In the genomic region with DNA sequence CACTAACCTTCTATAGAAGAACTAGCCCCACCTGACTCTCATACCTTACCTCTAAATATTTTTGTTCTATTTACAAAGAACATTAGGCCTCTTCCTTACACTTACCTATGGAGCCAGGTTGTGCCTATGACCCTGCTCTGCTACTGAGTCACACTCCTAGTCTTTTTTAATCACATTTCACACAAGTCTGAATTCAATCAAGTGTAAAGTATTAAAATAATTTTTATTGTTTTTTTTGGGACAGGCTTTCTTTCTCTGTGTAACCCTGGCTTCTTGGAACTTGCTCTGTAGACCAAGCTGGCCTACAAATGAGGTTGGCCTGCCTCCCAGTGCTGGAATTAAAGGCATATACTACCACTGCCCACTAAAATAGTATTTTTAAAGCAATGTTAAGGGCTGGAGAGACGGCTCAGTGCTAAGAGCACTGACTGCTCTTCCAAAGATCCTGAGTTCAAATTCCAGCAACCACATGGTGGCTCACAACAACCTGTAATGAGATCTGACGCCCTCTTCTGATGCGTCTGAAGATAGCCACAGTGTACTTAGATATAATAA, we compare ENCODE assay signal across 14 mouse cellular contexts. TPM values are rescaled to one million over a fixed set of nuclear protein-coding genes. Genes with fewer than 3 reads are reported as not detected.
A peak's percentile ranks its signal among the peaks of the same experiment; 100 is the strongest.
DNase-seq lines count a peak whose midpoint lies in the region; ATAC-seq and TF ChIP-seq lines count a peak whose summit lies in the region.
"Had no signal": no experiment of that assay in that cellular context is flagged by ENCODE, and none has a peak within 500 bp of the region (broad histone marks: within the 10 kb centered on the region; RNA-seq: fewer than 3 reads in every experiment).

No protein-coding gene starts in this region.

- intact Hi-C loops in gastrocnemius, adult 2 months (cut with DNase I), result no loop called here

- H3K4me1 ChIP-seq in kidney, embryonic 14.5 days (ENCODE audit: control insufficient read depth, insufficient read depth, low read length), result peaks cover 5% of the 10 kb centered on the region; the same call in 1 of the 2 replicates

- DNase-seq in gastrocnemius, adult 2 months, result peak; percentile 31
- DNase-seq in gastrocnemius, postnatal 25 days, result no peak
- DNase-seq in kidney, adult 9 months, result peak; percentile 25
- peak; percentile 44 to 55 for DNase-seq in right cerebral cortex, postnatal 10 days (ENCODE audit: low spot score in 2 of 2)
- no peak for DNase-seq in right cerebral cortex, postnatal 25 days
- DNase-seq in kidney, postnatal 36 days, result peak; percentile 25 to 59
- DNase-seq: thymus, postnatal 14 days had no signal

- WGBS in kidney, embryonic 14.5 days, result 96% methylated on average over 3 of the region's 3 CpGs

- H3K9me3 ChIP-seq in kidney, embryonic 14.5 days (ENCODE audit: control insufficient read depth, low read length), result no peaks in the 10 kb centered on the region

- TF ChIP-seq CTCF in gastrocnemius, adult 2 months (IDR thresholded peaks at IDR 0.05), result no peak

- H3K36me3 ChIP-seq in kidney, embryonic 14.5 days (ENCODE audit: control insufficient read depth, insufficient read depth, low read length), result no peaks in the 10 kb centered on the region

- H3K9ac ChIP-seq in kidney, embryonic 14.5 days (ENCODE audit: low read depth, low read length), result no peak overlapping the region

- H3K27ac ChIP-seq in gastrocnemius, adult 2 months, result no peak overlapping the region; the same call in 1 of the 2 replicates
- H3K27ac ChIP-seq in kidney, embryonic 14.5 days (ENCODE audit: low read depth, low read length), result no peak overlapping the region

- H3K4me2 ChIP-seq in kidney, embryonic 14.5 days (replicated peaks; ENCODE audit: low read depth, low read length), result no peak overlapping the region
- H3K4me2 ChIP-seq: liver, embryonic 11.5 days had no signal

- ATAC-seq in kidney, embryonic 14.5 days (ENCODE audit: low FRiP score, low TSS enrichment), result no peak
- ATAC-seq in megakaryocyte-erythroid progenitor cell, adult 5-6 weeks (replicated peaks; ENCODE audit: low FRiP score, low TSS enrichment, poor library complexity, severe bottlenecking), result no peak
- ATAC-seq: forebrain, embryonic 14.5 days; inflammation-experienced regulatory T-cells, adult 6 months; Patski had no signal

- no peaks in the 10 kb centered on the region for H3K27me3 ChIP-seq in kidney, embryonic 14.5 days (ENCODE audit: control insufficient read depth, insufficient read depth, low read length)
- H3K27me3 ChIP-seq: Patski had no signal

- peak overlapping the region; percentile 8; the same call in 1 of the 2 replicates for H3K4me3 ChIP-seq in gastrocnemius, adult 2 months
- H3K4me3 ChIP-seq in kidney, embryonic 14.5 days (ENCODE audit: low read length), result no peak overlapping the region
- H3K4me3 ChIP-seq: myocyte had no signal

RNA-seq across cellular contexts. Expression of gene Pafah1b1, which starts 8.4 kb away (rescaled TPM):
- 100 to 1,000 TPM; 127 to 141 TPM for total RNA-seq in gastrocnemius, adult 2 months (2021)
- 100 to 1,000 TPM in 1 of 2 experiments, 10 to 100 TPM in 1; 96.4 to 101 TPM for total RNA-seq in gastrocnemius, postnatal 25 days (2021)
- polyA plus RNA-seq in kidney, embryonic 14.5 days (2014; fragmentation: Nextera tagmentation; extraction: Ambion mirVana), result 63.6 and 74.1 TPM in 2 replicates
- total RNA-seq in megakaryocyte-erythroid progenitor cell, adult 5-6 weeks (2014; fragmentation: Nextera tagmentation), result 41.2 and 43.9 TPM in 2 replicates
- 46.5 and 58.5 TPM in 2 replicates for total RNA-seq in megakaryocyte-erythroid progenitor cell, adult 5-6 weeks (2017)

RNA-seq across cellular contexts. Expression of gene Mettl16, which starts 54.6 kb away (rescaled TPM):
- total RNA-seq in gastrocnemius, adult 2 months (2021), result 10 to 100 TPM; 11.5 to 13.6 TPM
- total RNA-seq in gastrocnemius, postnatal 25 days (2021), result 10 to 100 TPM in 1 of 2 experiments, 1 to 10 TPM in 1; 8.4 to 10.9 TPM
- 34.6 and 42.0 TPM in 2 replicates for polyA plus RNA-seq in kidney, embryonic 14.5 days (2014; fragmentation: Nextera tagmentation; extraction: Ambion mirVana)
- total RNA-seq in megakaryocyte-erythroid progenitor cell, adult 5-6 weeks (2014; fragmentation: Nextera tagmentation), result 18.0 and 36.3 TPM in 2 replicates
- total RNA-seq in megakaryocyte-erythroid progenitor cell, adult 5-6 weeks (2017), result 43.1 and 44.7 TPM in 2 replicates

Comparison
In these comparisons a context has a peak if more than half of its experiments do, and no peak if none do; other contexts are left out.
1. DNase-seq: peak in gastrocnemius, adult 2 months (single experiment), kidney, adult 9 months (single experiment), right cerebral cortex, postnatal 10 days (2 of 2) and kidney, postnatal 36 days (2 of 2); none in gastrocnemius, postnatal 25 days (single experiment) and right cerebral cortex, postnatal 25 days (single experiment).